Mouse (Mus musculus) hindbrain, embryonic 12.5 days (tissue): ENCODE measurements around the gene Retsat. TPM values are rescaled to one million over a fixed set of nuclear protein-coding genes. Genes with fewer than 3 reads are reported as not detected.

Experiments
- ATAC-seq: fragments of 200-750 bp; cut with Nextera tagmentation; 2 replicates; pipeline ENCODE4 v1.8.0; 2017; ENCODE audit warnings: moderate TSS enrichment; ENCODE audit not compliant: low FRiP score
- H3K27ac ChIP-seq: fragments of 300-500 bp; sonication (generic); 2 replicates; pipeline ENCODE4 v1.5.1; 2016; ENCODE audit warnings: mild to moderate bottlenecking
- H3K27me3 ChIP-seq: fragments of 300-500 bp; sonication (generic); 2 replicates; pipeline ENCODE4 v1.6.1; 2016; ENCODE audit warnings: mild to moderate bottlenecking
- H3K36me3 ChIP-seq: fragments of 300-500 bp; sonication (generic); 2 replicates; pipeline ENCODE4 v1.6.1; 2016; ENCODE audit warnings: mild to moderate bottlenecking
- H3K4me1 ChIP-seq: fragments of 300-500 bp; sonication (generic); 2 replicates; pipeline ENCODE4 v1.6.1; 2016
- H3K4me2 ChIP-seq: fragments of 300-500 bp; sonication (generic); replicated peaks from 2 replicates; pipeline ENCODE4 v1.6.1; 2016; ENCODE audit warnings: mild to moderate bottlenecking
- H3K4me3 ChIP-seq: fragments of 300-500 bp; sonication (generic); 2 replicates; pipeline ENCODE4 v1.5.1; 2016; ENCODE audit warnings: mild to moderate bottlenecking
- H3K9ac ChIP-seq: fragments of 300-500 bp; sonication (generic); 2 replicates; pipeline ENCODE4 v1.6.1; 2016; ENCODE audit warnings: mild to moderate bottlenecking, moderate library complexity
- H3K9me3 ChIP-seq: fragments of 300-500 bp; sonication (generic); replicated peaks from 2 replicates; pipeline ENCODE4 v1.6.1; 2016; ENCODE audit warnings: mild to moderate bottlenecking
- WGBS: fragments of 180-500 bp; shearing (Covaris S2); methylation state at CpG from one replicate; pipeline ENCODE4 v1.1.7; 2016; 5-methylcytosine and 5-hydroxymethylcytosine counted together
- polyA plus RNA-seq: library from polyadenylated mRNA; unstranded; fragments of >200 nt; fragmentation: Nextera tagmentation; extraction: Ambion mirVana; gene quantifications from 2 replicates; pipeline ENCODE4 v1.2.1, GENCODE M21; 2016

The Retsat gene
- polyA plus RNA-seq, 1 experiment from 2014 or later: 5.8 TPM

DNA sequence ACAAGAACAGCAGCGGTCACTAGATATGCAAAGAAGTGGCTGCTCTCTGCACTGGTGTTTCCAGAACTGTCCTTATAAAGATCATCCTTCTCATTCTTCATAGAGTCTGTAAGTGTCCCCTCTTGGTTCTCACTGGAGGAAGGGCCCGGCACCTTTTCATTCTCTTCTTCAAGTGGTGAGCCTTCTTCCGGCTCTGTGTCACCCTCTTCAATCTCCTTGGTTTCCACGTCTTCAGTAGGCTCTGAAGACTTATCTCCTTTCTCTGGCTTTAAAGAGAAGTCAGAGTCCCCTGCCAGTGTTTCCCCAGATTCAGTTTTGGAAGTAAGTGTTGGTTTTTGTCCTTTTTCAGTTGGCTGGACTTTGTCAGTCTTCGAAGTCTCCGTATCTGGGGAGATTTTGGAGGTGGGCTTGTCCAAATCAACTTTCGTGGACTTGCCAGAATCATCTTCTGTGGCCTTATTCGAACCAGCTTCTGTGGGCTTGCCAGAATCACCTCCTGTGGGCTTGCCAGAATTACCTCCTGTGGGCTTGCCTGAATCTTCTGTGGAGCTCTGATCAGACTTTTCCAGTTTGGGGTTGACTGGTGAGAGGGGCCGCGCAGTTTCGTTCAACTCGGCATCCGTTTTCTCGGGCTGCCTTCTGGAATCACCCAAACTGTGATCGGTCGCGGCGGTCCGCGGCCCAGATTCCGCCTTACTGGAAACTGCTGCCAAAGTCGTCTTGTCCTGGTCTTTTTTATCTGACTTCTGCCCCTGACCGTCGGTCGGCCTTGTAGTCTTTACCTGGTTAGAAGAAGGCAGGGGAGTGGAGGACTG, 17.5 kb downstream of the Retsat start:
- peaks cover 35% of the 10 kb centered on the region for H3K4me1 ChIP-seq
- H3K4me3 ChIP-seq: peak overlapping the region; percentile 83
- 27% methylated on average over 25 of the region's 25 CpGs for WGBS
- H3K9ac ChIP-seq: peak overlapping the region; percentile 84
- ATAC-seq: peak; percentile 23
- no peak overlapping the region for H3K27ac ChIP-seq
- H3K36me3 ChIP-seq: peaks cover 21% of the 10 kb centered on the region
- no peaks in the 10 kb centered on the region for H3K9me3 ChIP-seq
- no peaks in the 10 kb centered on the region for H3K27me3 ChIP-seq
- peak overlapping the region; percentile 97 for H3K4me2 ChIP-seq

- H3K27me3 ChIP-seq: no peaks in the 10 kb centered on the region
- peak; percentile 98 for ATAC-seq
- peaks cover 35% of the 10 kb centered on the region for H3K4me1 ChIP-seq
- H3K36me3 ChIP-seq: peaks cover 11% of the 10 kb centered on the region
- H3K27ac ChIP-seq: peak within 1 kb of the TSS; percentile 95
- H3K4me2 ChIP-seq: peak within 1 kb of the TSS; percentile 97
- peak within 1 kb of the TSS; percentile 84 for H3K9ac ChIP-seq
- H3K9me3 ChIP-seq: no peaks in the 10 kb centered on the region
- under 1% methylated on average over 41 of the region's 41 CpGs for WGBS
- peak within 1 kb of the TSS; percentile 83 for H3K4me3 ChIP-seq
Observed at GRCm38 (mm10) chr6:72616643-72617288, 18.5 kb downstream of the Retsat start, which contains the start of gene Tgoln1. Gene Tgoln1 (minus strand): TSS chr6:72617000.

DNA sequence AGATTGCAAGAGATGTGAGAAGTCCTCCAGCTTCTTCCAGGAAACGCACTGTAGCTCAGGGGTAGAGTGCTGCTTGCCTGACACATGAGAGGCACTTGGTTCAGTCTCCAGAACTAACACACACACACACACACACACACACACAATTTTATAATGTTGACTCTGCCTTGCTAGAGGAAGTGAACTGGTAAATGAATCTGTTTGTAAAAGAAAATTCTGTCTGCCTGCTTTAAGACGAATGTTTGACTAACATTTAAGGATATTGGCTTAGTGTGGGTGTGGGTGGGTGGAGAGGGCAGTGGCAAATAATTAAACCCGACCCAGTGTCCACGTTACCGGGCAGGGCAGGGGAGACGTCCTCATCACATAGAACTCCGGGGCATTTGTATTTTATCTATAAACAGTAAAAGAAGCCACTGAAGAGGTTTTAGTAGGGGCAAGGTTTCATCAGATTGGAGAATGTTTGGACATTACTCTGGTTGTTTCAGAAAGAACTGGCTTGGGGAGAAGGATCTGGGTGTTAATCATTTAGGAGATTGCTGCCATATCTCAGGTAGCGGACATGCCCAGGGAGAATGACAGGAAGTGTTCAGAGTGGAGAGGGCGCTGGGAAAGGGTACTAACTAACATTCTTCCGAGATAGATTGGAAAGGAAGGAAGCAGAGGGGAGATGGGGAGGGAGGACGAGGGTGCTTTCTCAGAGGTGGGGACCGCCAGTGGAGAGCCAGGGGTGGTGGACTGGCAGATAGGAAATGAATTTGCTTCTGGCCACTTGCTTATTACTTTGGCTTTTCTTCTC, 21.7 kb downstream of the Retsat start:
- no peaks in the 10 kb centered on the region for H3K36me3 ChIP-seq
- no peak for ATAC-seq
- WGBS: 62% methylated on average over 12 of the region's 12 CpGs
- no peak overlapping the region for H3K4me2 ChIP-seq
- no peaks in the 10 kb centered on the region for H3K27me3 ChIP-seq
- no peak overlapping the region for H3K27ac ChIP-seq
- no peak overlapping the region for H3K4me3 ChIP-seq
- H3K9ac ChIP-seq: no peak overlapping the region
- no peaks in the 10 kb centered on the region for H3K9me3 ChIP-seq
- peaks cover 18% of the 10 kb centered on the region for H3K4me1 ChIP-seq

DNA sequence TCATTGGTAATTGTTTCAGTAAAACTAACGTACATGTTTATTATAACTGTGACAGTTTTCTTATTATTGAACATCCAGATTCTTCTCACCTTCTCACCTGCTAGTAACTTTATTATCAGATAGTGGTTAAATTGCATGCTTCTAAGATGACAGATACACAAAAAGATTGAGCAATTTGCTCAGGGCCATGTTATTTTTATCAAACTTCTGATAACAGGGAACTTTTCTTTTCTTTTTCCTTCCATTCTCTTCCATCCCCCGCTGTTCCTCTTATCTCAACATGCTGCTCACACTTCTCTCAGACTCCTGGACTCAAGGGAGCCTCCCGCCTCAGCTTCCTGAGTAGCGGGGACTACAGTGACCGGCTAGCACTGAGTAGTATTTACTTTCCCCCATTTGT, 22.6 kb downstream of the Retsat start:
- Histone ChIP-seq H3K27me3 (no peaks in the 10 kb centered on the region), H3K36me3 (no peaks in the 10 kb centered on the region), H3K4me2 (no peak overlapping the region), H3K27ac (no peak overlapping the region), H3K4me3 (no peak overlapping the region), H3K9me3 (no peaks in the 10 kb centered on the region), H3K9ac (no peak overlapping the region), H3K4me1 (peaks cover 8% of the 10 kb centered on the region)
- ATAC-seq: no peak
- 88% methylated on average over 5 of the region's 5 CpGs for WGBS

GRCm38 (mm10) chr6:72622917-72623316, 24.6 kb downstream of the Retsat start:
- Histone ChIP-seq H3K36me3 (peaks cover 7% of the 10 kb centered on the region; the same call in 1 of the 2 replicates), H3K9ac (no peak overlapping the region), H3K4me3 (no peak overlapping the region), H3K4me1 (no peaks in the 10 kb centered on the region), H3K27me3 (no peaks in the 10 kb centered on the region), H3K4me2 (no peak overlapping the region), H3K9me3 (no peaks in the 10 kb centered on the region), H3K27ac (no peak overlapping the region)
- 44% methylated on average over 3 of the region's 3 CpGs for WGBS
- no peak for ATAC-seq

- no peak for ATAC-seq
- H3K4me1 ChIP-seq: no peaks in the 10 kb centered on the region
- no peak overlapping the region for H3K27ac ChIP-seq
- no peaks in the 10 kb centered on the region for H3K9me3 ChIP-seq
- no peak overlapping the region for H3K4me3 ChIP-seq
- WGBS: 87% methylated on average over 8 of the region's 8 CpGs
- peaks cover 8% of the 10 kb centered on the region; the same call in 1 of the 2 replicates for H3K36me3 ChIP-seq
- no peaks in the 10 kb centered on the region for H3K27me3 ChIP-seq
- no peak overlapping the region for H3K4me2 ChIP-seq
- no peak overlapping the region for H3K9ac ChIP-seq
Observed at GRCm38 (mm10) chr6:72623661-72624402, 25.6 kb downstream of the Retsat start.

- no peaks in the 10 kb centered on the region for H3K4me1 ChIP-seq
- H3K36me3 ChIP-seq: peaks cover 25% of the 10 kb centered on the region
- H3K4me2 ChIP-seq: no peak overlapping the region
- no peak overlapping the region for H3K9ac ChIP-seq
- no peak for ATAC-seq
- H3K27me3 ChIP-seq: no peaks in the 10 kb centered on the region
- H3K27ac ChIP-seq: no peak overlapping the region
- no peak overlapping the region for H3K4me3 ChIP-seq
- H3K9me3 ChIP-seq: no peaks in the 10 kb centered on the region
- 91% methylated on average over 7 of the region's 7 CpGs for WGBS
Observed at GRCm38 (mm10) chr6:72626391-72626790, 28.1 kb downstream of the Retsat start.

DNA sequence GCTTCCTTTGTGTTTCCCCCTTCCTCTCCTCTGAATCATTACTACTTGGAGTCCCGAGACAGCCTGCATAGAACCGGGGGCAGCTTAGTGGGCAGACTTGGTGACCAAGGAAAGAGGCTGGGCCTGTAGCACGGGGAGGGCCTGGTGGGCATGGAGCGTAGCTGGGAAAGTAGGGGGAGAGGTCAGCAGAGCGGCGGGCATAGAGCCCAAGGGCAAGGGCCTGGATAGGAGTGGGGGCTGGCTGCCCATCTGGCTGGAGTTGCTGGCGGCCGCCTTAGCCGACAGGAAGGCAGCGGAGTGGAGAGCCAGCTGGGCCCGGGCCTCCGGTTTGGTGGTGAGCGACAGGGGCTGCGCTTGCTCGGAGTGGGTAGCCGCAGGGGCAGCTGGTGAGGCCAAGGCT, 29.0 kb downstream of the Retsat start:
- 89% methylated on average over 16 of the region's 16 CpGs for WGBS

GRCm38 (mm10) chr6:72630370-72630769, 32.1 kb downstream of the Retsat start:
- Histone ChIP-seq H3K4me2 (no peak overlapping the region), H3K36me3 (peaks cover 33% of the 10 kb centered on the region), H3K27ac (no peak overlapping the region), H3K9me3 (no peaks in the 10 kb centered on the region), H3K9ac (no peak overlapping the region), H3K27me3 (no peaks in the 10 kb centered on the region), H3K4me3 (no peak overlapping the region), H3K4me1 (no peaks in the 10 kb centered on the region)
- WGBS: 88% methylated on average over 2 of the region's 2 CpGs
- ATAC-seq: no peak

More for the DNA sequence above, 29.0 kb downstream of the Retsat start:
- no peak overlapping the region for H3K4me2 ChIP-seq
- no peaks in the 10 kb centered on the region for H3K4me1 ChIP-seq
- H3K4me3 ChIP-seq: no peak overlapping the region
- H3K27me3 ChIP-seq: no peaks in the 10 kb centered on the region
- H3K27ac ChIP-seq: 0 out of 2 replicates have a peak overlapping the region, but pooled peaks have one; percentile 30
- H3K9ac ChIP-seq: no peak overlapping the region
- ATAC-seq: no peak
- no peaks in the 10 kb centered on the region for H3K9me3 ChIP-seq
- H3K36me3 ChIP-seq: peaks cover 33% of the 10 kb centered on the region

GRCm38 (mm10) chr6:72630961-72631360, 32.7 kb downstream of the Retsat start:
- H3K4me3 ChIP-seq: no peak overlapping the region
- peaks cover 33% of the 10 kb centered on the region for H3K36me3 ChIP-seq
- H3K4me1 ChIP-seq: no peaks in the 10 kb centered on the region
- H3K27me3 ChIP-seq: no peaks in the 10 kb centered on the region
- WGBS: 88% methylated on average over 14 of the region's 14 CpGs
- H3K27ac ChIP-seq: no peak overlapping the region
- no peak for ATAC-seq
- no peak overlapping the region for H3K4me2 ChIP-seq
- H3K9ac ChIP-seq: no peak overlapping the region
- no peaks in the 10 kb centered on the region for H3K9me3 ChIP-seq

- H3K36me3 ChIP-seq: peaks cover 33% of the 10 kb centered on the region
- 88% methylated on average over 6 of the region's 6 CpGs for WGBS
- H3K4me3 ChIP-seq: no peak overlapping the region
- no peaks in the 10 kb centered on the region for H3K27me3 ChIP-seq
- 0 out of 2 replicates have a peak overlapping the region, but pooled peaks have one; percentile 10 for H3K9ac ChIP-seq
- H3K9me3 ChIP-seq: no peaks in the 10 kb centered on the region
- no peak overlapping the region for H3K4me2 ChIP-seq
- no peaks in the 10 kb centered on the region for H3K4me1 ChIP-seq
- ATAC-seq: no peak; the same call in 1 of the 2 replicates
- H3K27ac ChIP-seq: no peak overlapping the region
Observed at GRCm38 (mm10) chr6:72631700-72632099, 33.4 kb downstream of the Retsat start.
